Mouse (Mus musculus) forebrain, embryonic 16.5 days (tissue): ENCODE data around the gene Map3k21. TPM values are rescaled to one million over a fixed set of nuclear protein-coding genes. Genes with fewer than 3 reads are reported as not detected.

ENCODE experiments used
- ATAC-seq: fragments of 200-750 bp; cut with Nextera tagmentation; 2 replicates; pipeline ENCODE4 v1.8.0; 2017; ENCODE audit warnings: mild to moderate bottlenecking, moderate library complexity
- H3K27ac ChIP-seq: fragments of 300-500 bp; sonication (generic); 2 replicates; pipeline ENCODE4 v1.5.1; 2014; ENCODE audit warnings: low read length, control low read depth
- H3K27me3 ChIP-seq: fragments of 300-500 bp; sonication (generic); replicated peaks from 2 replicates; pipeline ENCODE4 v1.6.1; 2014; ENCODE audit warnings: low read length; ENCODE audit not compliant: control insufficient read depth, insufficient read depth
- H3K36me3 ChIP-seq: fragments of 300-500 bp; sonication (generic); 2 replicates; pipeline ENCODE4 v1.6.1; 2014; ENCODE audit not compliant: control insufficient read depth, insufficient read depth
- H3K4me1 ChIP-seq: fragments of 300-500 bp; sonication (generic); replicated peaks from 2 replicates; pipeline ENCODE4 v1.6.1; 2014; ENCODE audit warnings: low read length; ENCODE audit not compliant: control insufficient read depth, insufficient read depth
- H3K4me2 ChIP-seq: fragments of 300-500 bp; sonication (generic); 2 replicates; pipeline ENCODE4 v1.6.1; 2014; ENCODE audit warnings: mild to moderate bottlenecking, low read length, control low read depth
- H3K4me3 ChIP-seq: fragments of 300-500 bp; sonication (generic); replicated peaks from 2 replicates; pipeline ENCODE4 v1.5.1; 2014; ENCODE audit warnings: mild to moderate bottlenecking, low read length, control low read depth
- H3K9ac ChIP-seq: fragments of 300-500 bp; sonication (generic); replicated peaks from 2 replicates; pipeline ENCODE4 v1.6.1; 2014; ENCODE audit warnings: low read depth, low read length, control low read depth
- H3K9me3 ChIP-seq: fragments of 300-500 bp; sonication (generic); 2 replicates; pipeline ENCODE4 v1.6.1; 2016; ENCODE audit warnings: low read length; ENCODE audit not compliant: control insufficient read depth
- WGBS: fragments of 180-500 bp; shearing (Covaris S2); extraction: QIAGEN DNeasy Blood & Tissue Kit; methylation state at CpG from one replicate; pipeline ENCODE4 v1.1.7; 2014; 5-methylcytosine and 5-hydroxymethylcytosine counted together
- polyA plus RNA-seq: library from polyadenylated mRNA; unstranded; fragments of >200 nt; fragmentation: Nextera tagmentation; extraction: Ambion mirVana; gene quantifications from 2 replicates; pipeline ENCODE4 v1.2.1, GENCODE M21; 2015

Gene Map3k21
- polyA plus RNA-seq, 1 experiment from 2014 or later: 0.49 TPM

- 78% methylated on average over 13 of the region's 13 CpGs for WGBS
- H3K4me3 ChIP-seq: no peak overlapping the region
- H3K9me3 ChIP-seq: peaks cover 6% of the 10 kb centered on the region
- no peak overlapping the region for H3K4me2 ChIP-seq
- no peaks in the 10 kb centered on the region for H3K36me3 ChIP-seq
- no peak overlapping the region for H3K9ac ChIP-seq
- H3K4me1 ChIP-seq: no peaks in the 10 kb centered on the region
- 0 out of 2 replicates have a peak, but pooled peaks cover 4% of the 10 kb centered on the region for H3K27me3 ChIP-seq
- no peak for ATAC-seq
- no peak overlapping the region for H3K27ac ChIP-seq
These were observed 47.2 kb downstream of the Map3k21 start for GRCm38 (mm10) chr8:125957226-125957993.

DNA sequence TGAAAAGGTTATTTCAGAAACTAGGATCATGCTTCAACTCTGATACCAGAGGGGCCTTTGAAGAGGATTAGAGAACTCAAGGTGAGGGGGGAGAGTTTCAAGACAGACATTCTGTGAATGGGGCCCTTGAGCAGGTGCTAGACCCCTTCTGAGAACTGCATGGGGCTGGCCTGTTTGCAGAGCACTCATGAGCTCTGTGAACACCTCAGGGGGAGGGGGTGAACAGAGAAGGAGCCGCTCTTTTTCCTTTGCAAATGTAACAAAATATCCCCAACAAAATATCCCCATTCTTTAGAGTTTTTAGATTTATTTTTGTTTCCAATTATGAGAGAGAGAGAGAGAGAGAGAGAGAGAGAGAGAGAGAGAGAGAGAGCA lies 47.7 kb downstream of the Map3k21 start:
- H3K27ac ChIP-seq: no peak overlapping the region
- H3K36me3 ChIP-seq: no peaks in the 10 kb centered on the region
- no peak overlapping the region for H3K9ac ChIP-seq
- H3K4me3 ChIP-seq: no peak overlapping the region
- no peak overlapping the region for H3K4me2 ChIP-seq
- H3K27me3 ChIP-seq: 0 out of 2 replicates have a peak, but pooled peaks cover 4% of the 10 kb centered on the region
- WGBS: 86% methylated on average over 1 of the region's 1 CpGs
- ATAC-seq: no peak
- peaks cover 6% of the 10 kb centered on the region for H3K9me3 ChIP-seq
- no peaks in the 10 kb centered on the region for H3K4me1 ChIP-seq

GRCm38 (mm10) chr8:125959363-125959771 lies 49.1 kb downstream of the Map3k21 start:
- no peak for ATAC-seq
- no peak overlapping the region for H3K4me3 ChIP-seq
- no peak overlapping the region for H3K27ac ChIP-seq
- H3K36me3 ChIP-seq: no peaks in the 10 kb centered on the region
- 50% methylated on average over 4 of the region's 4 CpGs for WGBS
- H3K9ac ChIP-seq: no peak overlapping the region
- H3K9me3 ChIP-seq: peaks cover 6% of the 10 kb centered on the region
- H3K4me1 ChIP-seq: peaks cover 5% of the 10 kb centered on the region
- H3K27me3 ChIP-seq: 0 out of 2 replicates have a peak, but pooled peaks cover 8% of the 10 kb centered on the region
- no peak overlapping the region for H3K4me2 ChIP-seq

- H3K4me1 ChIP-seq: peaks cover 5% of the 10 kb centered on the region
- no peak overlapping the region for H3K27ac ChIP-seq
- 89% methylated on average over 8 of the region's 8 CpGs for WGBS
- no peak for ATAC-seq
- no peak overlapping the region for H3K4me2 ChIP-seq
- H3K27me3 ChIP-seq: 0 out of 2 replicates have a peak, but pooled peaks cover 8% of the 10 kb centered on the region
- H3K9ac ChIP-seq: no peak overlapping the region
- H3K9me3 ChIP-seq: peaks cover 6% of the 10 kb centered on the region
- no peak overlapping the region for H3K4me3 ChIP-seq
- no peaks in the 10 kb centered on the region for H3K36me3 ChIP-seq
These were observed 49.8 kb downstream of the Map3k21 start for GRCm38 (mm10) chr8:125960037-125960436.

DNA sequence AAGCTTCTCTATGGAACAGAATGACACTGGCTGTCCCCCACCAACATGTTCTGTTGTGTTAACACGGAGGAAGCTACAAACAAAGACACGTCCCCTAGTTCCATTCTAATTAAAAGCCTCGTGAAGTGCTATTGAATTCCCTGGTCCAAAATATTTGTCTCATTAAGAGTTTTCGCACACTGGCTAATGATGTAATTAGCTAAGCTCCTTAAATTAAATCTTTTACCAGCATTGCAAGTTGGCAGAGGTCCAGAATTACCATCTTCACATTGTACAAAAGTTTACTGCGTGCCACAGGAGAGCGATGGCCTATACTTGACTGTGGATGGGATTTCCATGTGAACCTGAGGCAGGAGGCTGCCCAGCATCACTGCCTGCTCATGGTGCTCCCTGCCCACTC lies 51.5 kb downstream of the Map3k21 start:
- no peak for ATAC-seq
- 28% methylated on average over 6 of the region's 6 CpGs for WGBS

DNA sequence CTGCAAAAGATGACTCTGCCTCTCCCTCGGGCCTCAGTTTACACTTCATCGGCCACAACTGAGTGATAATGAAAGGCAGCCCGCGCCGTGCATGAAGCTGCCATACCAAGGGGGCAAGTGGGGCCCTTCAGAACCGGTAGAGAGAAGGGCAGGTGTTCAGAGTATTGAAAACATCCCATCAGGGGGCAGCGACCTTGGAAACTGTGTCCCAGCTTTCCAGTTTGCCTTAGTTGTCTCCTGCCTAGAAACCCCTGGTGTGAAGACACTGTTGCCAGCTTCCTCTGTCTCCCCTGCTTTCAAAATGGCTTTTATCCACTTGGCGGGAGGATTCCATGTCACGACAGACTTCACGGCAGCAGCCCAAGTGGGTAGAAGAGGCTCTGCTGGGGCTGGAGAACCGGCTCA lies 53.6 kb downstream of the Map3k21 start:
- Histone ChIP-seq H3K4me2 (peak overlapping the region; percentile 27), H3K4me1 (peaks cover 5% of the 10 kb centered on the region), H3K4me3 (no peak overlapping the region), H3K9ac (no peak overlapping the region), H3K36me3 (no peaks in the 10 kb centered on the region), H3K27me3 (0 out of 2 replicates have a peak, but pooled peaks cover 8% of the 10 kb centered on the region), H3K27ac (no peak overlapping the region), H3K9me3 (peaks cover 6% of the 10 kb centered on the region)
- ATAC-seq: no peak
- 4% methylated on average over 11 of the region's 11 CpGs for WGBS

More for the DNA sequence above, 51.5 kb downstream of the Map3k21 start:
- H3K9ac ChIP-seq: no peak overlapping the region
- H3K27ac ChIP-seq: no peak overlapping the region
- H3K36me3 ChIP-seq: no peaks in the 10 kb centered on the region
- H3K4me3 ChIP-seq: no peak overlapping the region
- peaks cover 5% of the 10 kb centered on the region for H3K4me1 ChIP-seq
- 0 out of 2 replicates have a peak, but pooled peaks cover 8% of the 10 kb centered on the region for H3K27me3 ChIP-seq
- peaks cover 6% of the 10 kb centered on the region for H3K9me3 ChIP-seq
- no peak overlapping the region for H3K4me2 ChIP-seq

DNA sequence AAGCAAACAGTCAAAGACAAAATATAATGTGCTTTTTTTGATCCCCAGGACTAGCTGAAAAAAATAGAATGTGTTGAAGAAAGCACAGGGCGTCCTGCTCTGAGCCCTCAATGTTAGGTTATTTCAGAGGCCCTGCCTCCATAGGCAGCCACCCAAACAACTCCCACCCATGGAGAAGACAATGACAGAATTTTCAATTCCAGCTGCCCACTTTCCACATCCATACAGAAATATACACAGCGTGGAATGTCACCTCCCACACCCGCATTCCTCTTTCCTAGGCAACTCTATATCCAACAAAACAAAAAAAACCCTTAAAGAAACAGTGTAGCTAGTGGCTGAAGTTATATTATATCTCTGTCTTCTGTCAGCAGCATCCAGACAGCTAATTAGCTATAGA lies 61.1 kb downstream of the Map3k21 start:
- H3K4me3 ChIP-seq: no peak overlapping the region
- H3K36me3 ChIP-seq: no peaks in the 10 kb centered on the region
- no peaks in the 10 kb centered on the region for H3K27me3 ChIP-seq
- ATAC-seq: no peak
- H3K9me3 ChIP-seq: no peaks in the 10 kb centered on the region
- 51% methylated on average over 3 of the region's 3 CpGs for WGBS
- no peak overlapping the region for H3K4me2 ChIP-seq
- H3K27ac ChIP-seq: no peak overlapping the region
- H3K9ac ChIP-seq: no peak overlapping the region
- H3K4me1 ChIP-seq: no peaks in the 10 kb centered on the region

DNA sequence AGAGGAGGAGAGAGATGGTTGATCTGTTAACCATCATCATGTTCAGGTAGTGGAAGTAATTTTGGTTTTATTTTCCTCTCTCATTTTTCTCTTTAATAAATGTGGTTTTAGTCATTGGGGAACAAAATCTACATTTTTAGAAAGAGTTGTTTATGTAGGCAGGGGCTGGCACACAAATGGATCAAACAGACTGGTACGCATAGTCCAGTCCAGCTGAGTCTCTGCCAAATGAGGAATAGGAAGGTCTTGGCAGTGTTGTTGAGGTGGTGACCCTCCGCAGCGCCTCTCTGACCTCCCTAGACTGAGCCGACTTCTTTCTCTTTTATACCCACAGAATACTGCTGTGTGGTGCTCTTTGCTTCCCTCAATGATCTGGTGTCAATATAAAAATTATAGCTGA lies 65.7 kb downstream of the Map3k21 start:
- Histone ChIP-seq H3K9ac (no peak overlapping the region), H3K9me3 (no peaks in the 10 kb centered on the region), H3K36me3 (no peaks in the 10 kb centered on the region), H3K27me3 (no peaks in the 10 kb centered on the region), H3K4me3 (no peak overlapping the region), H3K27ac (no peak overlapping the region), H3K4me1 (no peaks in the 10 kb centered on the region), H3K4me2 (no peak overlapping the region)
- whole genome bisulfite sequencing: 74% methylated on average over 4 of the region's 4 CpGs
- ATAC-seq: no peak

DNA sequence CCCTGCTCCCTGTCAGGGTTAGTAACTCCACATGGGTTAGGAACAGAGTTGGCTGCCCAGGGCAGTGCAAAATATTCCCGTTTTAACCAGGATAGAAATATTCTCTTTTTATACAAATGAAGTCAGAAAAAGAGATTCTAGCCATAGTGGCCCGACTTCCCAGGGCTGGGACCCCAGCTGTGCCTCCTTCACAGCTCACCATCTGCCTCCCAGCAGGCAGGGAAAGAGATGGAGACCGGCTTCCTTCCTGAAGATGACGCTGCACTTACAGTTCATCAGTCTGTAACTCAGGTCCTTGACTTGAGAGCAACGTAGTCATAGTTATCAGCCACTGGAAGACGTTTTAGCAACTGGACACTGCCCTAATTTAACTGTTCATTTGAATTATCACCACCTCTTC lies 70.6 kb downstream of the Map3k21 start:
- no peak for ATAC-seq

More for the DNA sequence above, 70.6 kb downstream of the Map3k21 start:
- H3K4me2 ChIP-seq: no peak overlapping the region
- H3K36me3 ChIP-seq: no peaks in the 10 kb centered on the region
- no peak overlapping the region for H3K4me3 ChIP-seq
- WGBS: 44% methylated on average over 6 of the region's 6 CpGs
- H3K27ac ChIP-seq: no peak overlapping the region
- H3K4me1 ChIP-seq: peaks cover under 1% of the 10 kb centered on the region; the same call in 1 of the 2 replicates
- H3K27me3 ChIP-seq: no peaks in the 10 kb centered on the region
- H3K9me3 ChIP-seq: no peaks in the 10 kb centered on the region
- H3K9ac ChIP-seq: no peak overlapping the region
